Mouse (Mus musculus) common myeloid progenitor, adult 5-6 weeks (primary cell): ENCODE results near the gene Snx20. TPM values are rescaled to one million over a fixed set of nuclear protein-coding genes. Genes with fewer than 3 reads are reported as not detected.

Experiments used
- ATAC-seq: replicated peaks from 2 replicates; pipeline ENCODE4 v1.8.0; 2016; ENCODE audit warnings: low read depth, mild to moderate bottlenecking, moderate TSS enrichment, inconsistent platforms; ENCODE audit not compliant: poor library complexity, severe bottlenecking
- total RNA-seq: library from RNA; stranded (forward); fragments of 200-1000, 187-1606 nt; gene quantifications from 2 replicates; pipeline ENCODE4 v1.2.3, GENCODE M21; 2017

The Snx20 gene
- total RNA-seq, 1 experiment from 2014 or later = 10.4 TPM

GRCm38 (mm10) chr8:88646837-88647778 lies 11.2 kb upstream of the Snx20 start, which contains the start of gene Nod2:
TSS of gene Nod2 (plus strand) at chr8:88647315.
- ATAC-seq = peak; percentile 85

- ATAC-seq = no peak
These were observed 7.0 kb upstream of the Snx20 start for GRCm38 (mm10) chr8:88642734-88643564.

GRCm38 (mm10) chr8:88638908-88639307 lies 3.0 kb upstream of the Snx20 start:
- no peak for ATAC-seq

- ATAC-seq = peak; percentile 43
These were observed 1.4 kb upstream of the Snx20 start for GRCm38 (mm10) chr8:88637092-88638000.

- ATAC-seq = peak; percentile 34
These were observed 2.6 kb downstream of the Snx20 start for GRCm38 (mm10) chr8:88633343-88633765.

GRCm38 (mm10) chr8:88631081-88631480 lies 4.8 kb downstream of the Snx20 start:
- ATAC-seq = no peak

GRCm38 (mm10) chr8:88630225-88630624 lies 5.7 kb downstream of the Snx20 start:
- no peak for ATAC-seq

- ATAC-seq = no peak
These were observed 7.7 kb downstream of the Snx20 start for GRCm38 (mm10) chr8:88628001-88628774.

- no peak for ATAC-seq
These were observed 8.5 kb downstream of the Snx20 start for GRCm38 (mm10) chr8:88627265-88627991.

GRCm38 (mm10) chr8:88626940-88627264 lies 9.0 kb downstream of the Snx20 start:
- no peak for ATAC-seq

GRCm38 (mm10) chr8:88626433-88626832 lies 9.5 kb downstream of the Snx20 start:
- 0 out of 2 replicates have a peak, but pooled peaks have one; percentile 43 for ATAC-seq

GRCm38 (mm10) chr8:88624276-88624675 lies 11.7 kb downstream of the Snx20 start:
- ATAC-seq = no peak

- no peak for ATAC-seq
These were observed 12.6 kb downstream of the Snx20 start for GRCm38 (mm10) chr8:88623351-88623750.

GRCm38 (mm10) chr8:88621408-88621807 lies 14.5 kb downstream of the Snx20 start:
- ATAC-seq = peak; percentile 77

- ATAC-seq = no peak
These were observed 15.0 kb downstream of the Snx20 start for GRCm38 (mm10) chr8:88620931-88621330.

GRCm38 (mm10) chr8:88619513-88619912 lies 16.4 kb downstream of the Snx20 start:
- no peak for ATAC-seq

- peak; percentile 43 for ATAC-seq
These were observed 17.3 kb downstream of the Snx20 start for GRCm38 (mm10) chr8:88618612-88619011.

GRCm38 (mm10) chr8:88614981-88615380 lies 20.9 kb downstream of the Snx20 start:
- ATAC-seq = no peak
